Mouse (Mus musculus): ENCODE measurements around the gene Prps1. TPM values are rescaled to one million over a fixed set of nuclear protein-coding genes. Genes with fewer than 3 reads are reported as not detected.
"Not testable (repeated sequence)": the region's sequence is repeated elsewhere in the genome, so short reads cannot be mapped to it uniquely, and the experiment has no call there.

Gene Prps1
- polyA plus RNA-seq, 1 experiment from 2014 or later: 50.9 TPM

GRCm38 (mm10) chrX:140456751-140457491, 508 bp downstream of the Prps1 start:
- H3K27me3 ChIP-seq: no peaks in the 10 kb centered on the region; the same call in 1 of the 2 replicates
- DNase-seq: no peak
- 17% methylated on average over 39 of the region's 39 CpGs for WGBS (ENCODE audit: insufficient replicate concordance)
- peak overlapping the region; percentile 74 for H3K4me2 ChIP-seq
- no peak overlapping the region for H3K27ac ChIP-seq
- H3K36me3 ChIP-seq: no peaks in the 10 kb centered on the region
- no peaks in the 10 kb centered on the region for H3K9me3 ChIP-seq (replicated peaks)
- peaks cover 12% of the 10 kb centered on the region for H3K4me1 ChIP-seq (replicated peaks)
- peak; percentile 66 for ATAC-seq (ENCODE audit: low read depth)
- H3K4me3 ChIP-seq (replicated peaks): peak overlapping the region; percentile 70
- peak overlapping the region; percentile 73 for H3K9ac ChIP-seq

GRCm38 (mm10) chrX:140457502-140457901, 1.1 kb downstream of the Prps1 start:
- no peaks in the 10 kb centered on the region for H3K36me3 ChIP-seq
- DNase-seq (no peak), ATAC-seq (ENCODE audit: low read depth) (no peak)
- H3K9ac ChIP-seq: peak overlapping the region; percentile 73
- no peaks in the 10 kb centered on the region; the same call in 1 of the 2 replicates for H3K27me3 ChIP-seq
- no peaks in the 10 kb centered on the region for H3K9me3 ChIP-seq (replicated peaks)
- H3K4me2 ChIP-seq: peak overlapping the region; percentile 74
- peak overlapping the region; percentile 70 for H3K4me3 ChIP-seq (replicated peaks)
- WGBS (ENCODE audit: insufficient replicate concordance): 17% methylated on average over 12 of the region's 12 CpGs
- H3K27ac ChIP-seq: no peak overlapping the region
- H3K4me1 ChIP-seq (replicated peaks): peaks cover 12% of the 10 kb centered on the region

GRCm38 (mm10) chrX:140478231-140478630, 21.8 kb downstream of the Prps1 start:
- H3K27me3 ChIP-seq: no peaks in the 10 kb centered on the region
- no peak overlapping the region for H3K9ac ChIP-seq
- no peaks in the 10 kb centered on the region for H3K4me1 ChIP-seq (replicated peaks)
- peaks cover 11% of the 10 kb centered on the region; the same call in 1 of the 2 replicates for H3K36me3 ChIP-seq
- H3K4me3 ChIP-seq (replicated peaks): no peak overlapping the region
- no peak for ATAC-seq (ENCODE audit: low read depth)
- H3K4me2 ChIP-seq: no peak overlapping the region
- 66% methylated on average over 6 of the region's 6 CpGs for WGBS (ENCODE audit: insufficient replicate concordance)
- DNase-seq: no peak
- H3K27ac ChIP-seq: no peak overlapping the region
- H3K9me3 ChIP-seq (replicated peaks): no peaks in the 10 kb centered on the region

GRCm38 (mm10) chrX:140479171-140479570, 22.8 kb downstream of the Prps1 start:
- peak; percentile 31 for DNase-seq
- H3K4me1 ChIP-seq (replicated peaks): no peaks in the 10 kb centered on the region
- 41% methylated on average over 5 of the region's 5 CpGs for WGBS (ENCODE audit: insufficient replicate concordance)
- H3K36me3 ChIP-seq: peaks cover 9% of the 10 kb centered on the region; the same call in 1 of the 2 replicates
- no peak overlapping the region for H3K4me2 ChIP-seq
- ATAC-seq (ENCODE audit: low read depth): peak; percentile 48; the same call in 1 of the 2 replicates
- H3K27ac ChIP-seq: no peak overlapping the region
- H3K4me3 ChIP-seq (replicated peaks): no peak overlapping the region
- H3K9ac ChIP-seq: no peak overlapping the region
- H3K27me3 ChIP-seq: no peaks in the 10 kb centered on the region
- no peaks in the 10 kb centered on the region for H3K9me3 ChIP-seq (replicated peaks)

GRCm38 (mm10) chrX:140489174-140489573, 32.8 kb downstream of the Prps1 start:
- H3K36me3 ChIP-seq: no peaks in the 10 kb centered on the region
- H3K4me3 ChIP-seq (replicated peaks): no peak overlapping the region
- no peak overlapping the region for H3K4me2 ChIP-seq
- DNase-seq (no peak), ATAC-seq (ENCODE audit: low read depth) (no peak)
- WGBS (ENCODE audit: insufficient replicate concordance): 78% methylated on average over 1 of the region's 1 CpGs
- H3K9ac ChIP-seq: no peak overlapping the region
- H3K27me3 ChIP-seq: no peaks in the 10 kb centered on the region
- H3K4me1 ChIP-seq (replicated peaks): peaks cover 4% of the 10 kb centered on the region; the same call in 1 of the 2 replicates
- no peak overlapping the region for H3K27ac ChIP-seq
- no peaks in the 10 kb centered on the region for H3K9me3 ChIP-seq (replicated peaks)

GRCm38 (mm10) chrX:140490203-140490602, 33.8 kb downstream of the Prps1 start:
- H3K27ac ChIP-seq: no peak overlapping the region
- 69% methylated on average over 3 of the region's 3 CpGs for WGBS (ENCODE audit: insufficient replicate concordance)
- no peak for DNase-seq
- no peak overlapping the region for H3K4me3 ChIP-seq (replicated peaks)
- no peak overlapping the region for H3K4me2 ChIP-seq
- no peaks in the 10 kb centered on the region for H3K36me3 ChIP-seq
- H3K4me1 ChIP-seq (replicated peaks): peaks cover 5% of the 10 kb centered on the region; the same call in 1 of the 2 replicates
- H3K27me3 ChIP-seq: no peaks in the 10 kb centered on the region
- H3K9me3 ChIP-seq (replicated peaks): no peaks in the 10 kb centered on the region
- no peak for ATAC-seq (ENCODE audit: low read depth)
- H3K9ac ChIP-seq: no peak overlapping the region

GRCm38 (mm10) chrX:140491884-140492571, 35.6 kb downstream of the Prps1 start:
- Histone ChIP-seq H3K4me3 (replicated peaks) (no peak overlapping the region), H3K4me1 (replicated peaks) (peaks cover 5% of the 10 kb centered on the region; the same call in 1 of the 2 replicates), H3K36me3 (no peaks in the 10 kb centered on the region), H3K4me2 (no peak overlapping the region), H3K27ac (no peak overlapping the region), H3K9ac (no peak overlapping the region), H3K9me3 (replicated peaks) (no peaks in the 10 kb centered on the region), H3K27me3 (no peaks in the 10 kb centered on the region)
- DNase-seq (no peak), ATAC-seq (ENCODE audit: low read depth) (no peak)
- WGBS (ENCODE audit: insufficient replicate concordance): 36% methylated on average over 10 of the region's 10 CpGs

GRCm38 (mm10) chrX:140493527-140494029, 37.2 kb downstream of the Prps1 start:
- Histone ChIP-seq H3K27ac (no peak overlapping the region), H3K9me3 (replicated peaks) (no peaks in the 10 kb centered on the region), H3K4me3 (replicated peaks) (no peak overlapping the region), H3K36me3 (no peaks in the 10 kb centered on the region), H3K27me3 (no peaks in the 10 kb centered on the region), H3K4me1 (replicated peaks) (peaks cover 5% of the 10 kb centered on the region; the same call in 1 of the 2 replicates), H3K9ac (no peak overlapping the region), H3K4me2 (no peak overlapping the region)
- ATAC-seq (ENCODE audit: low read depth) (no peak), DNase-seq (no peak)
- 39% methylated on average over 7 of the region's 7 CpGs for WGBS (ENCODE audit: insufficient replicate concordance)

- H3K4me1 ChIP-seq (replicated peaks): peaks cover 5% of the 10 kb centered on the region; the same call in 1 of the 2 replicates
- H3K27me3 ChIP-seq: no peaks in the 10 kb centered on the region
- WGBS (ENCODE audit: insufficient replicate concordance): 52% methylated on average over 6 of the region's 6 CpGs
- DNase-seq: no peak
- H3K4me2 ChIP-seq: no peak overlapping the region
- no peaks in the 10 kb centered on the region for H3K36me3 ChIP-seq
- H3K9ac ChIP-seq: no peak overlapping the region
- no peak overlapping the region for H3K27ac ChIP-seq
- ATAC-seq (ENCODE audit: low read depth): no peak
- no peak overlapping the region for H3K4me3 ChIP-seq (replicated peaks)
- no peaks in the 10 kb centered on the region for H3K9me3 ChIP-seq (replicated peaks)
These were observed 37.8 kb downstream of the Prps1 start for GRCm38 (mm10) chrX:140494170-140494569.

- not testable (repeated sequence) for H3K27ac ChIP-seq; H3K4me1 ChIP-seq (replicated peaks); H3K9ac ChIP-seq; H3K27me3 ChIP-seq; ATAC-seq (ENCODE audit: low read depth); DNase-seq; H3K4me2 ChIP-seq; H3K9me3 ChIP-seq (replicated peaks); H3K4me3 ChIP-seq (replicated peaks); H3K36me3 ChIP-seq
- 56% methylated on average over 4 of the region's 4 CpGs for WGBS (ENCODE audit: insufficient replicate concordance)
These were observed 42.0 kb downstream of the Prps1 start for GRCm38 (mm10) chrX:140498431-140498830.

- Histone ChIP-seq H3K9me3 (replicated peaks) (no peaks in the 10 kb centered on the region), H3K27me3 (no peaks in the 10 kb centered on the region), H3K4me2 (no peak overlapping the region), H3K27ac (no peak overlapping the region), H3K9ac (no peak overlapping the region), H3K4me1 (replicated peaks) (peaks cover 15% of the 10 kb centered on the region), H3K4me3 (replicated peaks) (no peak overlapping the region), H3K36me3 (no peaks in the 10 kb centered on the region)
- DNase-seq (no peak), ATAC-seq (ENCODE audit: low read depth) (no peak)
- WGBS (ENCODE audit: insufficient replicate concordance): 58% methylated on average over 5 of the region's 5 CpGs
These were observed 43.9 kb downstream of the Prps1 start for GRCm38 (mm10) chrX:140500306-140500705.
